Comparison of ENCODE assay signal across 16 mouse cellular contexts in genomic region chr8:22390766-22391463, GRCm38 (mm10). TPM values are rescaled to one million over a fixed set of nuclear protein-coding genes. Genes with fewer than 3 reads are reported as not detected.
A peak's percentile ranks its signal among the peaks of the same experiment; 100 is the strongest.
DNase-seq lines count a peak whose midpoint lies in the region; ATAC-seq and TF ChIP-seq lines count a peak whose summit lies in the region.
"Had no signal": no experiment of that assay in that cellular context is flagged by ENCODE, and none has a peak within 500 bp of the region (broad histone marks: within the 10 kb centered on the region; RNA-seq: fewer than 3 reads in every experiment).

No protein-coding gene starts in this region.

- ATAC-seq in intestine, embryonic 14.5 days (replicated peaks; ENCODE audit: low FRiP score, low TSS enrichment, low read depth), result peak; percentile 67
- peak; percentile 88 for ATAC-seq in kidney, postnatal 0 days (replicated peaks; ENCODE audit: low FRiP score, low read depth)
- ATAC-seq in liver, embryonic 16.5 days (ENCODE audit: low read depth), result peak; percentile 89
- no peak for ATAC-seq in megakaryocyte, adult 5-6 weeks (ENCODE audit: poor library complexity, severe bottlenecking)

- no peak overlapping the region for H3K4me3 ChIP-seq in intestine, embryonic 14.5 days (ENCODE audit: low read depth, low read length)
- H3K4me3 ChIP-seq in kidney, postnatal 0 days (replicated peaks; ENCODE audit: low read depth, low read length), result no peak overlapping the region
- no peak overlapping the region for H3K4me3 ChIP-seq in liver, embryonic 16.5 days (ENCODE audit: low read depth, low read length)
- H3K4me3 ChIP-seq: forebrain, embryonic 10.5 days had no signal

- H3K27me3 ChIP-seq in intestine, embryonic 14.5 days (replicated peaks; ENCODE audit: control insufficient read depth, insufficient read depth, low read length), result no peaks in the 10 kb centered on the region
- H3K27me3 ChIP-seq in kidney, postnatal 0 days (ENCODE audit: insufficient read depth, low read length), result no peaks in the 10 kb centered on the region
- H3K27me3 ChIP-seq in liver, embryonic 16.5 days (ENCODE audit: control insufficient read depth, insufficient read depth, low read depth, low read length), result no peaks in the 10 kb centered on the region

- TF ChIP-seq CTCF in kidney, postnatal 0 days (IDR thresholded peaks at IDR 0.05; ENCODE audit: low read depth), result no peak

- H3K4me2 ChIP-seq in intestine, embryonic 14.5 days (ENCODE audit: low read length), result no peak overlapping the region
- H3K4me2 ChIP-seq in kidney, postnatal 0 days (ENCODE audit: low read length), result no peak overlapping the region
- no peak overlapping the region for H3K4me2 ChIP-seq in liver, embryonic 16.5 days (ENCODE audit: low read depth, low read length)

- peak; percentile 70 for DNase-seq in 416B (ENCODE audit: low read depth)
- DNase-seq in intestine, embryonic 14.5 days (ENCODE audit: low spot score), result no peak
- no peak for DNase-seq in kidney, postnatal 0 days (ENCODE audit: low spot score)
- no peak for DNase-seq in cerebellum, postnatal 25 days
- no peak for DNase-seq in layer of hippocampus, adult 8-10 months (ENCODE audit: low spot score in 2 of 2)
- DNase-seq in testis, postnatal 14 days (ENCODE audit: low spot score), result no peak
- DNase-seq: adrenal gland, postnatal 25 days; cerebellum, postnatal 10 days; heart, adult 18-20 months; left cerebral cortex, postnatal 4 days; right cerebral cortex, postnatal 14 days; thymus, postnatal 14 days had no signal

- no peak overlapping the region for H3K27ac ChIP-seq in intestine, embryonic 14.5 days (ENCODE audit: low read depth)
- H3K27ac ChIP-seq in kidney, postnatal 0 days, result peak overlapping the region; percentile 19; the same call in 1 of the 2 replicates
- peak overlapping the region; percentile 65 for H3K27ac ChIP-seq in liver, embryonic 16.5 days (ENCODE audit: low read length)
- H3K27ac ChIP-seq: forebrain, embryonic 10.5 days had no signal

- H3K36me3 ChIP-seq in intestine, embryonic 14.5 days (ENCODE audit: control insufficient read depth, insufficient read depth, low read length), result peaks cover 48% of the 10 kb centered on the region
- peaks cover 17% of the 10 kb centered on the region for H3K36me3 ChIP-seq in kidney, postnatal 0 days (ENCODE audit: insufficient read depth, low read length)
- peaks cover 7% of the 10 kb centered on the region; the same call in 1 of the 2 replicates for H3K36me3 ChIP-seq in liver, embryonic 16.5 days (ENCODE audit: control insufficient read depth, insufficient read depth)

- H3K4me1 ChIP-seq in intestine, embryonic 14.5 days (replicated peaks; ENCODE audit: control insufficient read depth, insufficient read depth, low read length), result no peaks in the 10 kb centered on the region
- no peaks in the 10 kb centered on the region for H3K4me1 ChIP-seq in kidney, postnatal 0 days (replicated peaks; ENCODE audit: insufficient read depth, low read length)
- peaks cover 14% of the 10 kb centered on the region for H3K4me1 ChIP-seq in liver, embryonic 16.5 days (ENCODE audit: control insufficient read depth, low read depth, low read length)
- H3K4me1 ChIP-seq: forebrain, embryonic 10.5 days had no signal

- H3K9ac ChIP-seq in intestine, embryonic 14.5 days (ENCODE audit: low read length), result no peak overlapping the region
- no peak overlapping the region for H3K9ac ChIP-seq in kidney, postnatal 0 days (ENCODE audit: low read depth, low read length)
- H3K9ac ChIP-seq in liver, embryonic 16.5 days (ENCODE audit: low read depth, low read length), result no peak overlapping the region

- 77% methylated on average over 8 of the region's 8 CpGs for WGBS in intestine, embryonic 14.5 days
- 56% methylated on average over 8 of the region's 8 CpGs for WGBS in kidney, postnatal 0 days
- 62% methylated on average over 8 of the region's 8 CpGs for WGBS in liver, embryonic 16.5 days (ENCODE audit: insufficient replicate concordance)

- no peaks in the 10 kb centered on the region for H3K9me3 ChIP-seq in intestine, embryonic 14.5 days (ENCODE audit: control insufficient read depth, low read length)
- H3K9me3 ChIP-seq in kidney, postnatal 0 days (replicated peaks; ENCODE audit: low read length), result no peaks in the 10 kb centered on the region
- no peaks in the 10 kb centered on the region for H3K9me3 ChIP-seq in liver, embryonic 16.5 days (replicated peaks; ENCODE audit: control insufficient read depth, low read length)
- H3K9me3 ChIP-seq: forebrain, embryonic 10.5 days; G1E had no signal

RNA-seq across cellular contexts. Expression of gene Slc25a15, which starts 7.5 kb away (rescaled TPM):
- 49.4 and 53.8 TPM in 2 replicates for polyA plus RNA-seq in intestine, embryonic 14.5 days (2014; fragmentation: Nextera tagmentation; extraction: Ambion mirVana)
- polyA plus RNA-seq in kidney, postnatal 0 days (2015; fragmentation: Nextera tagmentation; extraction: Ambion mirVana), result 23.8 and 27.3 TPM in 2 replicates
- 26.0 and 27.4 TPM in 2 replicates for polyA plus RNA-seq in liver, embryonic 16.5 days (2015; fragmentation: Nextera tagmentation; extraction: Ambion mirVana)
- 10 to 100 TPM in 3 of 4 experiments, 1 to 10 TPM in 1; 9.6 to 11.6 (median 10.5) TPM for total RNA-seq in layer of hippocampus, adult 8-10 months (2022)
- total RNA-seq in megakaryocyte, adult 5-6 weeks (2015), result 2.3 and 2.9 TPM in 2 replicates
- 3.8 and 4.1 TPM in 2 replicates for total RNA-seq in megakaryocyte, adult 5-6 weeks (2017)

RNA-seq across cellular contexts. Expression of gene Mrps31, which starts 20.2 kb away (rescaled TPM):
- 59.8 and 62.0 TPM in 2 replicates for polyA plus RNA-seq in intestine, embryonic 14.5 days (2014; fragmentation: Nextera tagmentation; extraction: Ambion mirVana)
- polyA plus RNA-seq in kidney, postnatal 0 days (2015; fragmentation: Nextera tagmentation; extraction: Ambion mirVana), result 48.4 and 49.4 TPM in 2 replicates
- 25.9 and 26.8 TPM in 2 replicates for polyA plus RNA-seq in liver, embryonic 16.5 days (2015; fragmentation: Nextera tagmentation; extraction: Ambion mirVana)
- total RNA-seq in layer of hippocampus, adult 8-10 months (2022), result 10 to 100 TPM; 22.0 to 28.3 (median 25.8) TPM
- 12.9 and 15.7 TPM in 2 replicates for total RNA-seq in megakaryocyte, adult 5-6 weeks (2015)
- total RNA-seq in megakaryocyte, adult 5-6 weeks (2017), result 14.4 and 15.9 TPM in 2 replicates
